Mouse (Mus musculus) lung, postnatal 14 days (tissue): Measurements from ENCODE around the gene Trim24.

ENCODE experiments used
- DNase-seq: peaks from one replicate; pipeline ENCODE4 v3.0.0; 2021

The Trim24 gene

DNA sequence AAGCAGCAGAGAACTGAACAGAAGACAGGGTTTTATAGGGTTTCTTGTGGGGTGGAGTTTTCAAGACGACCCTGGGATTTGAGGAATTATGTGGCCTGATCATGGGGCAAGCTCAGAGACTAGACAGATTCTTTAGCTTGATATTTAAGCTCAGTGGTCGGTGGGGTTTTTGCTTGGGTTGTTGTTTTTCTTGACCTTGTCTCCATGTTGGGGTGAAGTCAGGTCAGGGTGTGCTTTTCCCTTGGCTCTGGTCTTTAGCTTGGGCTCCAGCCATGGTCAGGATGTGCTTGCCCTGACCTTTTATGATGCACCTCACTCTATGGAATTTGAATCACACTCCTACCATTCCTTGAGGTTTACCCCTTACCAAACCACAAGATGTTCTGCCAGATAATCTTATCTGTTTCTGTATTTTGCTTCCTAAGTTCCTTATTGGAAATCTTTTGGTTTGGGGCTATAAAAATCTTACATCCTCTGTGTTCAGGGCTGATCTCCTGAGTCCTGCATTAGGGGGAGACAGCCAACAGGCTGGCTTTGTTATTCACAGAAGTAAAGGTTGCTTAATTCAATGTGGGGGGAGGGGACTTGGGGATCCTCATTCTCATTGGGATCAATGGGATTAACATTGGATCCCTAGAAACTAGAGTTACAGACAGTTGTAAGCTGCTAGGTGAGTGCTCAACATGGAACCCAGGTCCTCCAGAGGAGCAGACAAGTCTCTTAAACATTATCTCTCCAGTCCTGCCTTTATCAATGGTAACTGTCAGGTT is 6.5 kb upstream of the Trim24 start:
- DNase-seq: no peak

DNA sequence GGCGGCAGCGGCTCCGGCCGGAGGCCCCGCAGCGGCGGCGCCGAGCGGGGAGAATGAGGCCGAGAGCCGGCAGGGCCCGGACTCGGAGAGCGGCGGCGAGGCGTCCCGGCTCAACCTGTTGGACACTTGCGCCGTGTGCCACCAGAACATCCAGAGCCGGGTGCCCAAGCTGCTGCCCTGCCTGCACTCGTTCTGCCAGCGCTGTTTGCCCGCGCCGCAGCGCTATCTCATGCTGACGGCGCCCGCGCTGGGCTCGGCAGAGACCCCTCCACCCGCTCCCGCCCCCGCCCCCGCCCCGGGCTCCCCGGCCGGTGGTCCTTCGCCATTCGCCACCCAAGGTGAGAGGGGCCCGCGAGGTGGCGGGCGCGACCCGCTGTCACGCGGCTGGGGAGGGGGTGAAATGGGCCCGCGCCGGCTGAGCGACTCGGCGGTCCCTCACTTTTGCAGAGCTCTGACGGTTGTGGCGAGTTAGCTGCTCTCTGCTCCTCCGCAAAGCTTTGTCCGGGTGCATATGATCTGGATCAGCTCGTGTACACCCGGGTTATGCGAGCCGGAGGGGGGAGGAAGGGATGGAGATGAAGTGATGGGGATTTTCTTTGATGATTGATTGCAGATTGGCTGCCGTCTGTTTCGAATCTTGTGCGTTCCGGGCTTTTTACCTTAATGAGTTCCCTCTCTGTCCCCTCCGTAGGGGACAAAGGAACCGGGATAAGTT is 683 bp downstream of the Trim24 start:
- DNase-seq: peak; percentile 48

DNA sequence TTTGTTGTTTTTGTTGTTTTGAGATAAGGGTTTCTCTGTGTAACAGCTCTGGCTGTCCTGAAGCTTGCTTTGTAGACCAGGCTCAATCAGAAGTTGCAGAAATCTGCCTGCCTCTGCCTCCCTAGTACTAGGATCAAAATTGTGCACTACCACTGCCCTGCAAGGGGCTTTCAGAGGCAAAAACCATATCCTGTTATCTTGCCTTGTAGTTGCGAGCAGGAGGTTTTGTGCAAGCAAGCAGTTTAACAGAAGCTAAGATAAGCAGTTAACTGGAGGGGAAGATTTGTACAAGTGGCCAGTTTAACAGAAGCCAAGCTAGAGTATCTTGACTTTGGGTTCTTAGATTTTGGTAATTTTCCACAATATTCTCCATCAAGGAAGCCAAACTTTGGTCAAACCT is 2.2 kb downstream of the Trim24 start:
- DNase-seq: no peak

DNA sequence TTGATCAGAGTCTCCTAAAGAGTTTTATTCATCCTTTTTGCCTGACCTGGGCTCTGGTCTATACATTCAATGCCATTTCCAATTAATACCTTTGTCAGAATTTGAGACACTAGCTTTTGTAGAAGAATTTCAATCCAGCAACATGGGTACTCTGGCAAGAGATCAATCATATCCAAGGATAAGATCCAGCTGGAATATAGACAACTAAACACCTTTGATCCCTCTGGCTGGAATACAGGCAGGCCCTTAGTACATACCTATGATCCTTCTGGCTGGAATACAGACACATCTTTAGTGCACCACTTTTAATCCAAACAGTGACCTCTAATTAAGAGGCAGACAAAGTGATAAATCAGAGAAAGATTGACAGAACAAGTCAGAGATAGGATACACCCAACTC is 3.1 kb downstream of the Trim24 start:
- DNase-seq: no peak

DNA sequence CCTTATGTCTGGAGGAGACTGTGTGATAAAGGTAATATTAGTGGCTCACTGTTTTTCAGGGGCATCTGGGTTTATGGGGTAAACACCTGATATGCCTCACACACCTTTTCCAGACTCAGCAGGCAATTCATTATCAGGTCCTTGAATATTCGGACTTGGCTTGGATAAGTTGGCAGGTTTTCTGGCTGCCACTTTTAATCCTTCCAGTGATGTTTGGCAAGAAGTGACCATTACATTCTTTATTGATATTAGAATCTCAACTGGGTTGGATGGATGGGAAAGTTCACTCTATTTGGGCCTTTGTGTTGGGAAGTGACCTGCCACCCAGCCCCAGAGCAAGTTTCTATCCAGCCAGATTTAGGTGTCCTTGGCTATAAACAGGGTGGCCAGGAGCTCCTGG is 7.6 kb downstream of the Trim24 start:
- no peak for DNase-seq

DNA sequence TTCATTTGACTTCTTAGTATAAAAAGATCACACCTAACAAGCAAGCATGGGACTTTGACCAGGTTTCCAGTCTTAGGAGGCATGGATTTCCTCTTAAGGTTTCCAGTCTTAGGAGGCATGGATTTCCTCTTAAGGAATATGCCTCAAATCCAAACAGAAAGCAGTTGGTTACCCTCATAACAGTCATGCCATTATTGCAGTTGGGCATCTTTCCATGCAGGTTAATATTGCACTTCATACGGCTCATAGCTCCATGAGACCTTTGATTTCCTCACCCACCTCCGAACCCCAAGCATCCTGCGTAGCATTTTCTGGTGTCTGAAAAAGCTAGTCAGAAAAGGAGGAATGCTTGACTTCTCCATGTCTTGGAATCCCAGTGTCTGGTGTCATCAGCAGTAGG is 10.0 kb downstream of the Trim24 start:
- no peak for DNase-seq

DNA sequence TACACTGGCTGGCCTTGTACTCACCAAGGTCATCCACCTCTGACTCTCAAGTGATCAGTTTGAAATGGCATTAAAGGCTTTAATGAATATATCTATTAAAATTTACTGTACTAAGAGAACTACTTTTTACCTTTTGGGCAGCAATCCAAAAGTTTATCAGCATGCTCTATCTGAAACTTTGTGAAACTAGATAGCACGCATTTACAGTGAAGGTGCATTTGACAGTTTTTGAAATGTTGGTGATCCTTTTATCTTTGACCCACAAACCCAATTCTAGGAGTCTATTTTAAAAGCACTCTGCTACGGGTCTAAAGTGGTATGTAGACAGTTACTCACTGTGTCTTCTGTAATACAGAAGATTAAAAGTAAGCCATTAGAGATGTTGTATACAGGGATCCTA is 23.0 kb downstream of the Trim24 start:
- DNase-seq: no peak

DNA sequence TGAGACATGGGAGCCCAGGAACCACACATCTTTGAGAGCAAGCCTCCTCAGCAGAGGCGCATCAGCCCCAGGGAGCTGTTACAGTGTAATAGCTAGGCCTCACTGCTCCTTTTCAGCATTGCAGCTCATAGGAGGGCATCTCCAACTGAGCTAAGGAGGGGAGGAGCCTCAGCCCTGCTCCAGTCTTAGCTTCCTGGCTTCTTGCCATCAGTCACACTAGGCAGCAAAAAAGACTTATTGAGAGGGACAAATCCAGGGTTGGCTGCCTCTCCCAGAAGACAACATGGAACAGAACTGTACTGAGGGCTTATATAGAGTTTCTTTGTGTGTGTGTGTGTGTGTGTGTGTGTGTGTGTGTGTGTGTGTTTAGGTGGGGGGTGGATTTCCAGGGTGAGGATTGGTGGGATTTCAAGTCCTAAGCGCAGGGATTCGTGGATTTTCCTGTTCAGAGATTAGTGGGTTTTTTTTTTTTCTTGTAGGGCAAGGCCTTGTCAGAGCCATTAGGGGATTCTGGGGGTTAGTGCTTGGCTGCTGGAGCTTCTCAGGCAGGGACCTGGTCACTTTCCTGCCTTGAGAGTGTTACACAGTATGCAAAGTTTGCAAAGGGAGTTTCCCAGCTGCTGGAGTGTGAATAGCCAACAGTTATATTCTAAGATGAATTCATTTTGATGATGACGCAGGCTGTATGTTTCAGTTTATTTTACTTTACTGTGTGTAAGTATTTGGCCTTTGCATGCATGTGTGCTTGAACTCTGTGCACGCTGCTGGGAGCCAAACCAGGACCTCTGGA is 25.2 kb downstream of the Trim24 start:
- DNase-seq: peak; percentile 50

DNA sequence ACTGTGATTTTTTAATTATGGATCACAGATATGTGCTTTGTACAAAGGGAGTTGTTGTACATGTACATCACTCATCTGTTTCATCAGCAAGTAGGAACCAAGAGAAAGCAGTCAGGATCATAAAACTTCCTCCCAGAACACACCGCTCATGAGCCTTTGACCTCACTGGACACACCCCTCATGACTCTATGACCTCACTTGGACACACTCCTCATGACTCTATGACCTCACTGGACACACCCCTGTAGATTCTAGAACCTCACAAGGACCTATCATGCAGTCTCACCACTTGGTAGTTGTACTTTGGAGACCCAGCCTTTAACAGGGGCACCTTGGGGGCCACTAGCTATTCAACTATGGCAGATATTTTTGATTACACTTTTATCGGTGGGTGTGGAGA is 29.6 kb downstream of the Trim24 start:
- DNase-seq: no peak

DNA sequence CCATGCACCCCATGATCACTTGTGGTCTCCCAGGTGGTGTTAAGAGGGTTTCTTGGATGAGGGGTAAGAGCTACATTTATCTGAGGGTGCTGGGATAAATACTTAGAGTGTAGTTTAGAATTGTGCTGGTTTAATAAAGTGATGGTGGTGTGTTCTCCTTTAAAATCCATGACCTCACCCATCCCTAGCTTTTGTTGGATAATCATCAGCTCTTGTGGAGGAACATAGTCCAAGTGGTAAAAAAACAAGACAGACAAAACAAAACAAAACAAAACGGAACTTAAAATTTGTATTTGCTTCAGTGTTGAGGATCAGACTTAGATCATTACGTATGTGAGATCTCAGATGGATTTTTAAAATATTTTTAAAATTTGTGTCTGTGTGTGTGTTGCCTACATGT is 31.2 kb downstream of the Trim24 start:
- DNase-seq: no peak

DNA sequence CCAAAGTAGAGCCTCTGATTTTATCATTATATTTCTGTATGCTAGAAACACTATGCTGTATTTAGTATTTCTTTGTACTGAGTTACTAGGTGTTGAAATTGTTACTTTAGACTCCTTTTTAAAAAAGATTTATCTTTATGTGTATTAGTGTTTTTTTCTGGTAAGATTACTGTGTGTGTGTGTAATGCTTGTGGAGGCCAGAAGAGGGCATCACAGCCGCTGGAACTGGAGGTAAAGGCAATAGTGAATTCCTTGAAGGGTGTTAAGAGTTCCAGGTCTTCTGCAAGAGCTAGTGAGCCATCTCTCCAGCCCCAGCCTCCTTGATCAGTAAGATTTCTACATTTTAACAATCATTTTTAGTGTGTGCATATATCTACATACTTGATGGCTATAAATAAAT is 33.2 kb downstream of the Trim24 start:
- no peak for DNase-seq

DNA sequence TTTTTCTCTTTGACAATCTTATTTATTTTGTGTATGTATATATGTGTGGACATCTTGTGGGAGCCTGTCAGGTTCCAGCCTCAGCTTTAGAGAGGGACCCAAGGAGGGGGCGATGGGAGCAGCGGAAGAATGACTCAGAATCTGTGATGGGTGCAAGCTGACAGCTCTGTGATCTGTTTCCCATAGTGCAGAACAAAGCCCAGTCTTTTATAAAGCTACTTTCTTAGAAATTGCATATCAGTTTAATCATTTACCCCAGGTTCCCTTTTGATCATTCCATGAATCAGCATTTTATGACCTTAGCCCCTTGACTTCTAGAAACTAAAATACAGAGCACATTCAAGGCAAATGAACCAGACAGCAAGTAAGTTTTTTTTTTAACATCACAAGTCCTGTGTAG is 42.9 kb downstream of the Trim24 start:
- DNase-seq: no peak

DNA sequence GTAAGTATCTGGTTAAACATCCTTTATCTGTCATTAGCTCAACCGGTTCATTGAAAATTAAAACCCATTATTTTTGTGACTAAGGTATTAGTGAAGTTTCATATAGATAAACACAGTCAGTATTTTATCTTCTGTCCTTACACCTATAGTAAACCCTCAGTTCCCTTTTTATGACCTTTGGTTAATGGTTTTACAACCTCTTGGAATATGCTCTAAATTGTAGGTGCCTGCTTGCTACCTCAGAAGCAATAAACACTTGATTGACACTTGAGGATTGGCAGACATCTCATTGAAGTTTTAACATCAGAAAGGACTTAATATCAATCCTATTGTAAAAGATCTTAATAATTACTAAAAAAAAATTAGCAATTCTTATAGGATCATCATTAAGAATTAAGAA is 54.5 kb downstream of the Trim24 start:
- no peak for DNase-seq

DNA sequence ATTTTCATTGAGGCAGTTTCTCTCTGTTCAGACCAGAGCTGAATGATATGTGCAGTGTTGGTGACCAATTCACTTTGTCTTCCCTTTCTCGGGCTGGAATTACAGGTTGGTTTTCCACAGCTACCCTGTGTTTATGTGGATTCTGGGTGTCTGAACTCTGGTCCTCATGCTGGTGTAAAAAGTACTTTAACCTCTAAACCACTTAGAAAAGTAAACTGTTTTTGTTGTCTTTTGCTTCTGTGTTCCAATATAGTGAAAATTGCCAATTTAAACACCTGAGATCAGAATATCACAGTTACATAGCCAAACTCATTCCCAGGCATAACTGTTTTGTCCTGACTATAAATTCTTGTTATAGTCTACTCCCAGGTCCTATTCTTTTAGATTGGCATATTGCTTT is 56.1 kb downstream of the Trim24 start:
- DNase-seq: no peak

DNA sequence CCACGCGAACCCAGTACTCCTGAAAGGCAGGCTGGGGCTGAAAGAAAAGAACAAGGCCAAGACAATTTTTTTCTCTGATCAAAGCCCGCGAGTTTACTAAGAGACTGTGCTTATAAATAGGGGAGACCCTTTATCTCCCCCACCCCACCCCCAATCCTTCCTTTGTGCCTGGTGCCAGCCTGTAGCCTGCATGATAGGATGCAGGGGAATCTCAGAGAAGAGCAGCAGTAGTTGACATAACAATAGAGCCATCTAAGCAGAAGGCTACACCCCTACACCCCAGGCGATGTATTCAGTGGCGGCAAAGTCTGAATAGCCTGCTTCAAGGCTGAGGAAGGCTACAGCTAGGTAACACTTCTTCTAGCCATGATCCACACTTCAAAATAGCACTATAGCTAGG is 65.9 kb downstream of the Trim24 start:
- no peak for DNase-seq

DNA sequence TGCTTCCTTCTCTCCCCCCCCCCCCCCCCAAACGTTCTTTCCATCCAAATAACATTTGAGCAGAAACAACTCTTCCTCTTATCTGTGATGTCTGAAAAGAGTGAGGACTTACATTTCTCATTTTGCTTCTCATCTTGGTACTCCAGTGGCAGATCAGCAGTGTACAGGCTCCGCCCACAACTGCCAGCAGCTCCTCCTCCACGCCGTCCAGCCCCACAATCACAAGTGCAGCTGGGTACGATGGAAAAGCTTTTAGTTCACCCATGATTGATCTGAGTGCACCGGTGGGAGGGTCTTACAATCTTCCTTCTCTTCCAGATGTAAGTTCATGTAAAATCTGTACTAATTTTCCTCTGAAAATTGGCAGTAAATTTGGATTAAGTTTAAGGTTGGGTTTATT is 80.7 kb downstream of the Trim24 start:
- DNase-seq: no peak

DNA sequence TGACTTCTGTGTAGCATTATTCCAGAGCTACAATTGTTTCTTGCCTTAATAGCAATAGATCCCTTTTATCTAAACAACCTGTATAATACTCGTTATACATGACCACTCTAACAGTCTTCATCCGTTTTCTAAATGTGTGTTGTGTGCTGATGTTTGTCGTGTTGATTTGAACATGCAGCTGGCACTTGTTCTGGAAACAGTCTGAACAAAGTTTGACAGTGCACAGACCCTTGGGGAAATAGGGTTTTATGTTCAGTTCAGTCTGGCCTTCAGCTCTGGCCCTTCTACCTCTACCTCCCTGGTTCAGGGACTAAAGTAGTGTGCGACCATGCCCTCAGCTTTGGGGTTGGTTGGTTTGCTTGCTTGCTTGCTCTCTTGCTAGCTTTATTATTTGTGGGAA is 96.8 kb downstream of the Trim24 start:
- no peak for DNase-seq

DNA sequence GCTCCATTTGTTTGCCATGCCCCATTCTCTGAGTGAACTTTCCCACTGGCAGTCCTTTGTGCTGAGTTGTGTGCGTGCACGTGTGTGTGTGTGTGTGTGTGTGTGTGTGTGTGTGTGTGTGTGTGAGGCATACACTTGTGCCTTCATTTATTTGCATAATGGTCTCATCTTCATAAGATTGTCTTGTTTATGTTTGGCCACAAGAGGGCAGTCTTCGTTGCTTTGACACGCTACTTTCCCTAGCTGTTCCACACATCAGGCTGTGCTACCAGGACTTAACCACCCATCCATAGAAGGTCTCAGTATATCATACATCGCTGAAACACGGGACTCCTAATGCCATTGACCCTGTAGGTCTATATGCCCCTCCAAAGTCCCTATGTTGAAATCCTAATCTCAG is 136.8 kb downstream of the Trim24 start:
- peak; percentile 70 for DNase-seq

DNA sequence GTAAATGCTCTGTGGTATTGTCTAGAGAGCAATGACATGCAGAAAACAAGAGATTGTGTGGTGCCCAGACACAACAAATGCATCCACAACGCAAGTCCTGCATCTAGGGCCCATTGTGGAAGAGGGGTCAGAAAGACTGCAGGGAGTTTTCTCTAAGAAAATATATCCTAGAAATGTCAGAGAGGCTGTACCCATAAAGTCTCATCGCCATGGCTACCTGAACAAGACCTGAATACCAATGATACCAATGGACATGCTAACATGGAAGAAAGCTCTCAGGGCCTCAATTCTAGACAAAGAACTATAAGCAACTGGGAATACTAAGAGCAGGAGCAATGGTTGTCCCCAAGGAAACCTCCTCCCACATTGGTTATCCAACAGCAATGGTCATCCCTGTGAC is 142.2 kb downstream of the Trim24 start:
- DNase-seq: no peak
